Mouse (Mus musculus) spleen, postnatal 10 days (tissue): ENCODE measurements around the gene Dus2.
"Not testable (repeated sequence)": the region's sequence is repeated elsewhere in the genome, so short reads cannot be mapped to it uniquely, and the experiment has no call there.

Source experiments
- DNase-seq, 2 experiments: peaks; one replicate each; pipeline ENCODE4 v3.0.0; 2021 to 2022; ENCODE audit warnings: low spot score in 2 of 2

The Dus2 gene

DNA sequence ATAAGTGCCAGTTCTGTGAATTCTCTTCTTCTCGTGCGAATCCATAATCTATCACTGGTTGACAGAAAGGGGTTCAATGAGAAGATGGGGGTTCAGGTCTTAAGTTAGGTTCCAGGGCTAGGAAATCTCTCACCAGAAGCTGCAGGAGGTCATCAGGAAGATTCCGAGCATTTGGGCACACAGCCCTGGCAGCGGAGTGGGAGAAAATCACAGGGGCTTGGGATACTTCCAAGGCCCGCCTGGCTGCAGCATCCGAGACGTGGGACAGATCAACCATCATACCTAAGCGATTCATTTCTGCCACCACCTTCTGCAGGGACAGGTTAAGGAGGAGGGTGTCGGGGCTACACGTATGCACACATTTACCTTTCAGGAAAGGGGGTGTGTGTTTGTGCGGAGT lies 2.6 kb upstream of the Dus2 start:
- no peak for DNase-seq

GRCm38 (mm10) chr8:105991546-105991945 lies 409 bp downstream of the Dus2 start:
- no peak for DNase-seq

DNA sequence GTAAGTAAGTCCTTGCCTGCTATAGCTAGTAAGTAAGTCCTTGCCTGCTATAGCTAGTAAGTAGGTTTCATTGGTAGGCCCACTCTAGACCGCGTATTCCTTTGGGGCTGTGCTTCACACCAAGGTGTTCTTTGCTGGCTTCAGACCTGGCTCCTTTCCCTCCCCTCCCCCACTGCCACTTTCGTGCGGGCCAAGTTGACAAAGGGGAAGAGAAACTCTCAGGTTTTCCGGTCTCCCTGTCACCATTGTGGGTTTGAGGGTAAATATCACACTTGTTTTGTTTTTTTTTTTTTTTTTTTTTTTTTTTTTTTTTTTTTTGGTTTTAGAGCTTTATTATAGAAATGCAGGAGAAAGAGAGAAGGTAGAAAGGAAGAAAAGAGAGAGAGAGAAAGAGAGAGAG lies 1.4 kb downstream of the Dus2 start:
- DNase-seq: peak in 1 of 2 experiments; percentile 78

DNA sequence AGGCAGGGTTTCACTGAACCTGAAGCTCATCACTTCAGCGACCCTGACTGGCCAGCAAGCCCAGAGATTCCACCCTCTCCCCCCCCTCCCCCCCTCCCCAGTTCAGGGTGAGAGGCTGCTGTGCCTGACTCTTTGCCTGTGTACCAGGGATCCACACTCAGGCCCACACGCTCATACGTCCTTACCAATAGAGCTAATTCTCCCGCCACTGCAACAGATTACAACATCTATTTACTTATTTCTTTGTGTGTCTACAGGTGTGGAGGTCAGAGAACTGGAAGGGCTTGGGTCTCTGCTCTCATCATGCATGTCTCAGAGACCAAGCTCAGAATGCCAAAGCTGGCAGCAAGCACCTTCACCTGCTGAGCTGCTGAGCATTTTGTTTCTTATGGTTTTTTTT lies 2.1 kb downstream of the Dus2 start:
- DNase-seq: no peak

DNA sequence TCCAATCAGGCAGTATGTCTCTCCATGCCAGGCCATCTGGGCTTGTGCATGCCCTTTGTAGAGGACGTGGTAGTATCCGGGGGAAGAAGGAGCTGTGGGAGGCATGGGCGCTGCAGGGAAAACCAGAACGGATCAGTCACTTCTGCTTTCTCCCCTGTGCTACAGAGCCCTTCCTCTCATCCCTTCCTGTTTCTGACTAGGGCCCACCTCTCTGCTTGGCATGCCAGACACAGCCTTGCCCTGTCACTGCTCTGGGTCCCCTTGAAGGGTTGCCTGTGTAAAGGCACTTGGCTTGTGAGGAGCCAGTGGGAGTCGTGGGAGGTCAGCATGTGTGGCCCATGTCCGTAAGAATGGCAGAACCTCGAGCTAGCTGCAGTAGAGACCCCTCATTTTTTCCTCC lies 5.2 kb downstream of the Dus2 start:
- no peak for DNase-seq

DNA sequence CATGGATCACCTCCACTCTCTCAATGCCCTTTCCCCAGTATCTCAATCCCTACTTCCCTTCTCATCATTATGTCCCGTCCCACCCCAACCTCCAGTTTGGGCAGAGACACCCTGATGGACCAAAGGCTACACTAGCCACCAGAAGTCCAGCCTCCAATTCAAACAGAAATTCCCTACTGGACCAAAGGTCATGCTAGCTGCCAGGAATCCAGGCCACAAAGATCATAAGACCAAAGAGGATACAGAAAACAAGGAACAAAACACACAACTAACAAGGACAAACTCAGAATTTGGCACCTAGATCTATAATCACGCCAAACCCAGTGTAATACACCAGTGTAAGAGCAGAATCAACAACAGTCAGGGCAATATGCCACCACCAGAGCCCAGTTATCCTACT lies 7.8 kb downstream of the Dus2 start:
- no peak for DNase-seq

DNA sequence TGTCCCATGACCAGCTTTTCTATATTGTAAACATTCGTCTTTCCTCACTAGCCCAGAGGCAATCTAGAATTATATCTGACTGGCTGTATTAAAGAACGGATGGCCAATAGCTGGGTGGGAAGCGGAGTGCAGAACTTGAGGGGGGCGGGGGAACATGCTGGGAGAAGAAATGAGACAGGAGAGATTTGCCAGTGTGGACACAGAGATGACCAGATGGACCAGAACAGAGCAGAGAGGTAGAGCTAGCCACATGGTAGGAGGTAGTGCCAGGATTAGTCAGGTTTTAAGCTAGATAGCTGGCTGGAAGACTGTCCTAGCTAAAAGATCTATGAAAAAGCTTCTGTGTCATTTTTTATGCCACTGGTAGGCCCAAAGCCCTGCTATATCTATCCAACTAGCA lies 10.8 kb downstream of the Dus2 start:
- DNase-seq: no peak

DNA sequence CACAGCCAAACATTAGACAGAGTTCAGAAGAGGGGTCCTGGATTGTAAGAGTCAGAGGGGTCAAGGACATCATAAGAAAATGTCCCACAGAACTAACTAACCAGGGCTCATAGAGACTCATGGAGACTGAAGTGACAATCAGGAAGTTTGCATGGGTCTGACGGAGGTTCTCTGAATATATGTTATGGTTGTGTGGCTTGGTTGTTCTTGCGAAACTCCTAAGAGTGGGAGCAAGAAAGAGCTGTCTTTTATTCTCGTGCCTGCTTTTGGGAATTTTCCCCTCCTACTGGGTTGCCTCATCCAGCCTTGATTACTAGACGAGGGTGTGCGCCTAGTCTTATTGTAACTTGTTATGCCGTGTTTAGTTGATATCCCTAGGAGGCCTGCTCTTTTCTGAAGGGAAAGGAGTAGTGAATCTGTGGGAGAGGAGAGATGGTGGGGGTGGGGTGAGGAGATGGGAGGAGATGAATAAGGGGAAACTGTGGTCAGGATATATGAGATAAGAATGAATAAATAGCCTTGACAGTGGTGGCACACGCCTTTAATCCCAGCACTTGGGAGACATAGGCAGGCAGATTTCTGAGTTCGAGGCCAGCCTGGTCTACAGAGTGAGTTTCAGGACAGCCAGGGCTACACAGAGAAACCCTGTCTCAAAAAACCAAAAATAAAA lies 13.5 kb downstream of the Dus2 start:
- DNase-seq: no peak

DNA sequence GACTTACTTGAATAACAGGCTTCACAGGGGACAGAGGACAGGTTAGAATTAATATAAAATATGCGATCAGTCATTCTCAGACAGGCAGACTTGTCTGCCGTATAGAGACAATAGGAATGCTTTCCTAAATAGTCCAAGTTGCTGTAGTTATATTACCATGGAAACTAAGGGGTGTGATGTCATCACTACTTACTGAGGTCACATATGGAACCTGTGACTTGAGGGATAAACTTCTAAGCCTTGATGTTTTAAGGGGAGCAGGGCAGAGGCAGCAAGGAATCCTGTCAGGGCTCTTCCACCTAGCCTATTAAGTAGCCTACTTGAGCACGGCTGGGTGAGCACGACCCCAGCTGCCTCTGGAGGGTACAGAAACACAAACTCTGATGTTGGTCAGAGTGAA lies 14.7 kb downstream of the Dus2 start, which contains the start of gene Dpep2nb:
Gene Dpep2nb, minus strand, starts transcription at position 101 of the 400 bp plus-strand sequence.
- no peak for DNase-seq

GRCm38 (mm10) chr8:106006413-106006812 lies 15.3 kb downstream of the Dus2 start:
- no peak for DNase-seq

- no peak for DNase-seq
Observed at GRCm38 (mm10) chr8:106007135-106007534, 16.0 kb downstream of the Dus2 start.

DNA sequence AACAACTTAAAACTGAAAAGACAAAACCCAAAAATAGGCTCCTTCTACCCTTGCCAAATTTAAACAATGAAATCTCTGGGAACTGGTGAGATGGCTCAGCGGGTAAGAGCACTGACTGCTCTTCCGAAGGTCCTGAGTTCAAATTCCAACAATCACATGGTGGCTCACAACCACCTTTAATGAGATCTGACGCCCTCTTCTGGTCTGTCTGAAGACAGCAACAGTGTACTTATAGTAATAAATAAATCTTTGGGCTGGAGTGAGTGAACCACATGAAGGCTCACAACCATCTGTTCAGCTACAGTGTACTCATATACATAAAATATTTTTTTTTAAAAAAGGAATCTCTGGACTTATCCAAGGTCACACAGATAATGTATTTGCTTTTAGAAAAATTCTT lies 16.8 kb downstream of the Dus2 start:
- not testable (repeated sequence) for DNase-seq

- peak; percentile 86 to 95 for DNase-seq
Observed at GRCm38 (mm10) chr8:106010748-106011642, 19.9 kb downstream of the Dus2 start.

- DNase-seq: no peak
Observed at GRCm38 (mm10) chr8:106011643-106011986, 20.5 kb downstream of the Dus2 start, which contains the start of gene Ddx28. Gene Ddx28, minus strand, starts transcription at chr8:106011882.

DNA sequence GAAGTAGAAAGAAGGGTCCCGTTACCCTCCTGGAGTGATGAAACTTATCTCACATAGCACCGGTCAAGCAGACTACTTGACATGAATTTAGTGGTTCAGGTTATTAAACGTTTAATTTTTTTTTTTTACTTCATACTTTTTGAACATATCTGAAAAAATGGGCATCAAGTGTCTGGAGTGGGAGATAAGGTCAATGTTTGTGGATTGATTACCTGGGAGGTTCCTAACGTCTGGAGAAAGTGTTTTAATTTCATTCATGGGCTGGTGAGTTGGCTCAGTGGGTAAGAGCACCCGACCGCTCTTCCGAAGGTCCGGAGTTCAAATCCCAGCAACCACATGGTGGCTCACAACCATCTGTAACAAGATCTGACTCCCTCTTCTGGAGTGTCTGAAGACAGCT lies 21.1 kb downstream of the Dus2 start:
- DNase-seq: not testable (repeated sequence)

DNA sequence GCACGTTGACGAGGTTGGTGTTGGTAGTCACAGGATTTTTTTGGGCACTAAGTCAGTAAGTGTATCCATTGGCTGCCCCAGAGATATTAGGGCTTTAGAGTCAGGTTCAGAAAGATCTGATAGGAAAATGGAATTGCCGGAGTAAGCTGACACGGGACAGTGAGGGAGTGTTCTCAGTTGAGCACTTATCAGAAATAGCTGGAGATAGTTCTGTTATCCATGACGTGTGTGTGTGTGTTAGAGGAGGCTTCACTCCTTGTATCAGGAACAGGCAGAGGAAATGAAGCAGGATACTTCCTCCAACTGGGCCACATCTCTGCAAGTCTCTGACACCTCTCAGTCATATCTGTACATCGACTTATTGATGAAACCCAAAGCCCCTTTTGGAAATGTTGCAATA lies 25.1 kb downstream of the Dus2 start:
- DNase-seq: no peak

DNA sequence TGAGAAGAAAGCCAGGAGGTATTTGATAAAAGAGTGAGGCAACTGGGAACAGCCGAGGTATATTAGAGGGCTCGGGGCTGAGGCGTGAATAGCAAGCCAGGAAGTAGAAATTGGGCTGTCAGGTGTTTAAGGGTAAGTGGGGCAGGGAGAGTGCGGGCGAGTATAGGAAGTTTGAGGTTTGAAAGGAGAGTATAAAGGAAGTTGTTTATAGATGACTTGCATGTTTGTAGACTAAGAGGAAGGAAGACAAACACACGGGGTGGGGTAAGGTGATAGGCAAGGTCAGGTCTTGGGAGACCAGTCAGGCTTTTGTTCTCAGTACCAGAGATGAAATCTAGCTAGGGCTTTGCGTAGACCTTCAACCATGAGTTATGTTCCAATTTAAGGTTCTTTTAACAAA lies 26.0 kb downstream of the Dus2 start:
- DNase-seq: no peak

DNA sequence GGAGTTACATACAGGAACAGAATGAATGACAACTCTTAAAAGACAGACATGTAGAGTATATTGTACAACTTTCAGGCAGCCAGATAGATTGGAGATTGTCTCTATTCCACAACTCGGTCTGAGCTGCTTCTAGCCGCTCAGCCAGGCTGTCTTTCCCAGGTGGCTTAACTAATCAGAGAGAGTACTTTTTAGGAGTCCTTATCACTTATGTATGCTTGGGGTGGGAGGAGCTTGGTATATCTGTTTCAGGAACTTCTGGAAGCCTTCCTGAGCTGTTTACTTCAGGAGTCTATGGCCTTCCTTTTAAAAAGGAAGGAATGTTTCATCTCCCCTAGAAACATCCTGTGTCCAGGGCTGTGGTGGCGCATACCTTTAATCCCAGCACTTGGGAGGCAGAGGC lies 26.9 kb downstream of the Dus2 start:
- DNase-seq: no peak

DNA sequence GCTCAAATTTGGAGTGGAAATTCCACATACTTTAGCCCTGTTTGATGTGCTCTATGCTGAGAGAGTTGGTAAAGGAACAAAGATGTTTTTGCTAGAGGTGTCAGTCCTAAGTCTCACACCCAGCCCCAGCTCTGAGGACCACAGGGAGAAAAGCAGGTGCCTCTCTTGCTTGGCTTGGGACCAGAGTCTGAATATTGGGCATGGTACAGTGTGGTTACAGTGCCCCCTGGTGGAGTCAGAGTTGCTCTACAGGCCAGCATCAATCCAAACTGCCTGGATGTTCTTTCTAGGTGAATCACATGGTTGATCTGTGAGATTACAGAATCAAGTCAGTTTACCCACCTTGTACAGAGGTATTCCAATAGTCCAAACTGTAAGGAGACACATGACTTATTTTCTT lies 31.3 kb downstream of the Dus2 start:
- DNase-seq: peak; percentile 75 to 86

DNA sequence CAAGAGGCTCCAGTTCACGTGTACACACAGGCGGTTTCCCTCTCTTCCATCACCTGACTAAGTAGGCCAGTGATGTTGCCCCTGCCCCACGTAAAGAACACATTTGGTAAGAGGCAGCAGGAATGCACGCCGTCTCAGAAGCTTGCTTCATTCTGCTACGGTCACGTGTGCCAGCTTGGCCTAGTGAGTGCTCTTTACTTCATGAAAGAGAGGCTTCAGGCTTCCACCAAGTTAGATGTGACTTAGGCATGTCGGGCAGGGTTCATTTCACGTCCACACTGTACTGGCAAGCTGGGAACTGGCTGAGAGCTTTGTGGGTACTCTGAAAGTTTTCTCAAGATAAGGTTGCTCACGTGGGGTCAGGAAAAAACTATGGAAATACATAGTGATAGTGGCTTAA lies 47.6 kb downstream of the Dus2 start:
- DNase-seq: no peak

GRCm38 (mm10) chr8:106039605-106040004 lies 48.5 kb downstream of the Dus2 start:
- DNase-seq: no peak

- no peak for DNase-seq
Observed at GRCm38 (mm10) chr8:106040218-106040617, 49.1 kb downstream of the Dus2 start.

GRCm38 (mm10) chr8:106043055-106043454 lies 51.9 kb downstream of the Dus2 start:
- no peak for DNase-seq
